Mouse (Mus musculus) liver, embryonic 12.5 days (tissue): Measurements from ENCODE around the gene Plekhg6. TPM values are rescaled to one million over a fixed set of nuclear protein-coding genes. Genes with fewer than 3 reads are reported as not detected.

Source experiments
- ATAC-seq: fragments of 200-750 bp; cut with Nextera tagmentation; 2 replicates; pipeline ENCODE4 v1.8.0; 2017; ENCODE audit warnings: moderate number of reproducible peaks, mild to moderate bottlenecking, moderate library complexity
- H3K27ac ChIP-seq: fragments of 300-500 bp; sonication (generic); 2 replicates; pipeline ENCODE4 v1.5.1; 2016; ENCODE audit warnings: mild to moderate bottlenecking
- H3K27me3 ChIP-seq: fragments of 300-500 bp; sonication (generic); replicated peaks from 2 replicates; pipeline ENCODE4 v1.6.1; 2016; ENCODE audit warnings: mild to moderate bottlenecking, moderate library complexity
- H3K36me3 ChIP-seq: fragments of 300-500 bp; sonication (generic); 2 replicates; pipeline ENCODE4 v1.6.1; 2016; ENCODE audit warnings: mild to moderate bottlenecking, moderate library complexity
- H3K4me1 ChIP-seq: fragments of 300-500 bp; sonication (generic); 2 replicates; pipeline ENCODE4 v1.6.1; 2016
- H3K4me2 ChIP-seq: fragments of 300-500 bp; sonication (generic); 2 replicates; pipeline ENCODE4 v1.6.1; 2016; ENCODE audit warnings: mild to moderate bottlenecking, moderate library complexity
- H3K4me3 ChIP-seq: fragments of 300-500 bp; sonication (generic); 2 replicates; pipeline ENCODE4 v1.5.1; 2016; ENCODE audit warnings: mild to moderate bottlenecking, moderate library complexity
- H3K9ac ChIP-seq: fragments of 300-500 bp; sonication (generic); 2 replicates; pipeline ENCODE4 v1.6.1; 2016; ENCODE audit warnings: mild to moderate bottlenecking, moderate library complexity
- H3K9me3 ChIP-seq: fragments of 300-500 bp; sonication (generic); replicated peaks from 2 replicates; pipeline ENCODE4 v1.6.1; 2016; ENCODE audit warnings: mild to moderate bottlenecking, moderate library complexity
- WGBS: fragments of 180-500 bp; shearing (Covaris S2); methylation state at CpG from one replicate; pipeline ENCODE4 v1.1.7; 2016; ENCODE audit not compliant: insufficient replicate concordance; 5-methylcytosine and 5-hydroxymethylcytosine counted together
- polyA plus RNA-seq: library from polyadenylated mRNA; unstranded; fragments of >200 nt; fragmentation: Nextera tagmentation; extraction: Ambion mirVana; gene quantifications from 2 replicates; pipeline ENCODE4 v1.2.1, GENCODE M21; 2016

Plekhg6 gene
- polyA plus RNA-seq, 1 experiment from 2014 or later, result 0.39 TPM

DNA sequence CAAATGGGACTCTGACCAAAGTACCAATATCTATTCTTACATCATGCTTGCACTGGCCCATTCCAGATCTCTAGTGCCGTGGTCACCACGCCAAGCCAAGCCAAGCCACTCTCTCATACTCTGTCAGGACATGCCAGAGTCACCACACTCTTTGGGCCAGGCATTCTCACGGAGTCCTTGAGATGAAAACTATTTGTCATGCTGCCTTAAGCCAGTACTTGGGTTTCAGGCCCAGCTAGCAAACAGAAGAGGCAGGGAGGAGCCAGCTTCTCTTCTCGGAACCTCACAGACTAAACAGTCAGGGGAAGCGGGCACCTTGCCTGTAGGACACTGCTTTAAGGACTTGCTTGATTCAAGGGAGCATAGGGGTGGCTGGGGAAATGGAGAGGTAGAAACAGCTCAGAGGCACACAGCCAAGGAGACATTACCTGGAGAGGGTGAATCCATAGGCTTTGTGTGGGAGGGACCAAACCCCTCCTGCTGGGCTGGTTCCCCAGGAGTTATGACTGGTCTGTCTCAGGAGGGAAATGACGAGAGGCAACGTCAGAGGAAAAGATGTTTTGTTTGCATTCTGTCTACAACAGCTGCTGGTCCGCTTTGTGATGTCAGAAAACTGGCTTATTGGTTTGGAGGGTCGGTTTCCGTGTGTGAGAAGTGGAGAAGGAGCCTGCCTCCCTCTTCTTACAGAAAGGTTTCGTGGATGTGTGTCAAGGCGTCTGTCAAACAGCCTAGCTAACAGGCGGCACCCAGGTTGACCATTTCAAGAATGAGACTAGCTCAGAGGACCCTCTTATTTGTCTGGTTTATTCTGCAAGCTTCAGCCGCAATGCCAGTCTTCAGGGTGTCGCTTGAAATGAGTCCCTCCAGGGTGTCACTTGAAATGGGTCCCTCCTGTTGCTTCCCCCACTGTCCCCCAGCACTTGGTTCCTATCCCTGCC is 61.3 kb downstream of the Plekhg6 start:
- Histone ChIP-seq H3K36me3 (no peaks in the 10 kb centered on the region), H3K27ac (no peak overlapping the region), H3K9ac (no peak overlapping the region), H3K4me3 (no peak overlapping the region), H3K4me2 (no peak overlapping the region), H3K9me3 (no peaks in the 10 kb centered on the region), H3K27me3 (peaks cover 57% of the 10 kb centered on the region), H3K4me1 (peaks cover 8% of the 10 kb centered on the region)
- 48% methylated on average over 15 of the region's 15 CpGs for WGBS
- no peak for ATAC-seq

GRCm38 (mm10) chr6:125317077-125317476 is 63.5 kb downstream of the Plekhg6 start:
- H3K36me3 ChIP-seq, result no peaks in the 10 kb centered on the region
- no peaks in the 10 kb centered on the region for H3K9me3 ChIP-seq
- no peak for ATAC-seq
- H3K4me2 ChIP-seq, result no peak overlapping the region
- no peak overlapping the region for H3K4me3 ChIP-seq
- H3K27ac ChIP-seq, result no peak overlapping the region
- no peak overlapping the region for H3K9ac ChIP-seq
- peaks cover 57% of the 10 kb centered on the region for H3K27me3 ChIP-seq
- WGBS, result 69% methylated on average over 7 of the region's 7 CpGs
- H3K4me1 ChIP-seq, result peaks cover 26% of the 10 kb centered on the region

GRCm38 (mm10) chr6:125314746-125315145 is 65.8 kb downstream of the Plekhg6 start:
- no peak for ATAC-seq
- H3K4me2 ChIP-seq, result no peak overlapping the region
- peaks cover 7% of the 10 kb centered on the region; the same call in 1 of the 2 replicates for H3K36me3 ChIP-seq
- no peak overlapping the region for H3K27ac ChIP-seq
- H3K4me3 ChIP-seq, result no peak overlapping the region
- peaks cover 34% of the 10 kb centered on the region for H3K27me3 ChIP-seq
- peaks cover 24% of the 10 kb centered on the region for H3K4me1 ChIP-seq
- H3K9me3 ChIP-seq, result no peaks in the 10 kb centered on the region
- H3K9ac ChIP-seq, result no peak overlapping the region
- WGBS, result 61% methylated on average over 6 of the region's 6 CpGs

DNA sequence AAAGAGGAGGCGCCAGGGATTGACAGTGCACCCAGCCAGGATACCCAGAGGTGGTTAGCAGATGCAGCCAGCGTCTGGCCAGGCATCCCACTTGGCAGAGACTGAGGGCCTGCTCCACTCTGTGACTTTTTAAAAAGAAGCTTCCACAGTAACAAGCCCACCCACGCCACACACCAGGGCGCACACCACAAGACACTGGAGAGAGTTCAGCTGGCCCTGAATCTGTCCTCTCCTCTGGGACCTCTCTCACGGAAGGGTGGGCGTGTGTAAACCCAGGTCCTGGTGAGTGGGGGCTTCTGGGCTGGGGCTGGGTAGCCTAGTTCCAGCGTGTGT is 66.4 kb downstream of the Plekhg6 start:
- Histone ChIP-seq H3K27me3 (peaks cover 28% of the 10 kb centered on the region), H3K9me3 (no peaks in the 10 kb centered on the region), H3K4me2 (peak overlapping the region; percentile 69), H3K27ac (peak overlapping the region; percentile 71; the same call in 1 of the 2 replicates), H3K9ac (0 out of 2 replicates have a peak overlapping the region, but pooled peaks have one; percentile 60), H3K4me1 (peaks cover 27% of the 10 kb centered on the region), H3K4me3 (peak overlapping the region; percentile 53), H3K36me3 (peaks cover 12% of the 10 kb centered on the region)
- WGBS, result 47% methylated on average over 7 of the region's 7 CpGs
- ATAC-seq, result peak; percentile 6

- peak within 1 kb of the TSS; percentile 69 for H3K4me2 ChIP-seq
- H3K9ac ChIP-seq, result peak within 1 kb of the TSS; percentile 60
- H3K4me1 ChIP-seq, result peaks cover 27% of the 10 kb centered on the region
- H3K27ac ChIP-seq, result peak within 1 kb of the TSS; percentile 71
- peak; percentile 77 for ATAC-seq
- H3K27me3 ChIP-seq, result peaks cover 24% of the 10 kb centered on the region
- no peaks in the 10 kb centered on the region for H3K9me3 ChIP-seq
- peaks cover 17% of the 10 kb centered on the region for H3K36me3 ChIP-seq
- peak within 1 kb of the TSS; percentile 53 for H3K4me3 ChIP-seq
- 2% methylated on average over 36 of the region's 46 CpGs for WGBS
Observed at GRCm38 (mm10) chr6:125313546-125314230, 66.9 kb downstream of the Plekhg6 start, which contains the start of gene Ltbr. Ltbr (minus strand) TSS chr6:125313885.

Other genes with a start within 250 kb of the Plekhg6 start
- 83.1 and 85.3 TPM in 2 replicates for gene Nop2, start 248.9 kb downstream of the Plekhg6 start, polyA plus RNA-seq
- gene Iffo1, start 235.6 kb downstream of the Plekhg6 start, polyA plus RNA-seq, result 6.6 and 7.3 TPM in 2 replicates
- gene Gapdh, start 214.3 kb downstream of the Plekhg6 start, polyA plus RNA-seq, result 1,499 and 1,575 TPM in 2 replicates
- 132 and 138 TPM in 2 replicates for gene Ncapd2, start 189.1 kb downstream of the Plekhg6 start, polyA plus RNA-seq
- gene Mrpl51, start 189.0 kb downstream of the Plekhg6 start, polyA plus RNA-seq, result 211 and 222 TPM in 2 replicates
- 2.3 and 2.6 TPM in 2 replicates for gene Vamp1, start 165.2 kb downstream of the Plekhg6 start, polyA plus RNA-seq
- gene Tapbpl, start 148.9 kb downstream of the Plekhg6 start, polyA plus RNA-seq, result 3.8 and 4.0 TPM in 2 replicates
- gene Cd27, start 143.8 kb downstream of the Plekhg6 start, polyA plus RNA-seq, result 2.6 and 3.2 TPM in 2 replicates
- not detected in 2 replicates for gene Tuba3a, start 94.8 kb downstream of the Plekhg6 start, polyA plus RNA-seq
- 19.2 and 22.9 TPM in 2 replicates for gene Ltbr, start 66.9 kb downstream of the Plekhg6 start, polyA plus RNA-seq
- 0.23 and 0.50 TPM in 2 replicates for gene Scnn1a, start 60.1 kb downstream of the Plekhg6 start, polyA plus RNA-seq
- 23.0 and 23.4 TPM in 2 replicates for gene Tnfrsf1a, start 31.4 kb downstream of the Plekhg6 start, polyA plus RNA-seq
- gene Cd9, start 114.0 kb upstream of the Plekhg6 start, polyA plus RNA-seq, result 88.3 and 93.3 TPM in 2 replicates
- 19.2 and 21.5 TPM in 2 replicates for gene Vwf, start 166.0 kb upstream of the Plekhg6 start, polyA plus RNA-seq